Mouse (Mus musculus): ENCODE measurements around the gene Sox2. TPM values are rescaled to one million over a fixed set of nuclear protein-coding genes. Genes with fewer than 3 reads are reported as not detected.

Sox2 gene
- total and polyA plus RNA-seq, 3 experiments = not detected

- Histone ChIP-seq H3K36me3 (ENCODE audit: control insufficient read depth in 1 of 2, insufficient read depth in 2 of 2, low read length in 2 of 2) (no peaks in the 10 kb centered on the region), H3K4me1 (ENCODE audit: control insufficient read depth in 1 of 2, insufficient read depth in 2 of 2, low read length in 2 of 2) (no peaks in the 10 kb centered on the region), H3K27me3 (ENCODE audit: control insufficient read depth in 1 of 2, insufficient read depth in 2 of 2, low read length in 2 of 2) (no peaks in the 10 kb centered on the region), H3K9ac (ENCODE audit: control insufficient read depth, low read depth, low read length, poor library complexity, severe bottlenecking) (no peak overlapping the region), H3K27ac (ENCODE audit: control insufficient read depth, low read depth, low read length) (no peak overlapping the region), H3K79me2 (ENCODE audit: control insufficient read depth, insufficient read depth, low read length, poor library complexity) (no peaks in the 10 kb centered on the region), H3K4me3 (ENCODE audit: control insufficient read depth in 1 of 2, insufficient read depth in 1 of 2, low read depth in 2 of 2, low read length in 2 of 2) (no peak overlapping the region), H3K9me3 (replicated peaks; ENCODE audit: insufficient read depth, low read length) (no peaks in the 10 kb centered on the region)
- no peak for DNase-seq (ENCODE audit: low read depth, low spot score)
- no peak for TF ChIP-seq CHD1 (IDR thresholded peaks at IDR 0.05; ENCODE audit: low read depth, low read length)
- no peak for TF ChIP-seq SIN3A (IDR thresholded peaks at IDR 0.05; ENCODE audit: low read length)
- TF ChIP-seq JUND (IDR thresholded peaks at IDR 0.05; ENCODE audit: low read depth, low read length) = no peak
- no peak for TF ChIP-seq MYC (IDR thresholded peaks at IDR 0.05; ENCODE audit: low read depth, low read length)
- TF ChIP-seq MAZ (IDR thresholded peaks at IDR 0.05; ENCODE audit: low read depth, low read length) = no peak
- no peak for TF ChIP-seq GATA1 (IDR thresholded peaks at IDR 0.05; ENCODE audit: low read depth, low read length)
- no peak for TF ChIP-seq KAT2A (conservative IDR thresholded peaks at IDR 0.05; ENCODE audit: low read depth, low read length)
- no peak for TF ChIP-seq MAX (IDR thresholded peaks at IDR 0.05; ENCODE audit: low read length)
- TF ChIP-seq ELF1 (IDR thresholded peaks at IDR 0.05; ENCODE audit: low read depth, low read length) = no peak
- TF ChIP-seq MYB (IDR thresholded peaks at IDR 0.05; ENCODE audit: low read depth, low read length) = no peak
- TF ChIP-seq E2F4 (IDR thresholded peaks at IDR 0.05; ENCODE audit: borderline replicate concordance, low read depth, low read length) = no peak
- TF ChIP-seq HCFC1 (IDR thresholded peaks at IDR 0.05; ENCODE audit: low read depth, low read length) = no peak
- TF ChIP-seq POLR2AphosphoS2 (IDR thresholded peaks at IDR 0.05; ENCODE audit: low read length) = no peak
- no peak for TF ChIP-seq MXI1 (IDR thresholded peaks at IDR 0.05; ENCODE audit: low read depth, low read length)
- no peak for TF ChIP-seq SMC3 (IDR thresholded peaks at IDR 0.05; ENCODE audit: low read depth, low read length)
Measured at GRCm38 (mm10) chr3:34671024-34671660, 20.9 kb downstream of the Sox2 start.

- H3K9ac ChIP-seq (ENCODE audit: control insufficient read depth, low read depth, low read length, poor library complexity, severe bottlenecking) = no peak overlapping the region
- no peak for DNase-seq (ENCODE audit: low read depth, low spot score)
- no peaks in the 10 kb centered on the region for H3K79me2 ChIP-seq (ENCODE audit: control insufficient read depth, insufficient read depth, low read length, poor library complexity)
- no peak overlapping the region for H3K4me3 ChIP-seq (ENCODE audit: control insufficient read depth in 1 of 2, insufficient read depth in 1 of 2, low read depth in 2 of 2, low read length in 2 of 2)
- H3K9me3 ChIP-seq (replicated peaks; ENCODE audit: insufficient read depth, low read length) = no peaks in the 10 kb centered on the region
- TF ChIP-seq SIN3A (IDR thresholded peaks at IDR 0.05; ENCODE audit: low read length) (no peak), CHD2 (IDR thresholded peaks at IDR 0.05; ENCODE audit: low read length) (no peak), POLR2AphosphoS2 (IDR thresholded peaks at IDR 0.05; ENCODE audit: low read length) (no peak), ZKSCAN1 (IDR thresholded peaks at IDR 0.05; ENCODE audit: low read depth, low read length) (no peak), MXI1 (IDR thresholded peaks at IDR 0.05; ENCODE audit: low read depth, low read length) (no peak), ZMIZ1 (IDR thresholded peaks at IDR 0.05; ENCODE audit: low read depth, low read length) (no peak), TCF12 (IDR thresholded peaks at IDR 0.05; ENCODE audit: low read depth, low read length) (no peak), POLR2AphosphoS5 (IDR thresholded peaks at IDR 0.05; ENCODE audit: borderline replicate concordance, low read depth, low read length) (no peak), ZC3H11A (IDR thresholded peaks at IDR 0.05; ENCODE audit: low read depth, low read length) (no peak)
- H3K36me3 ChIP-seq (ENCODE audit: control insufficient read depth in 1 of 2, insufficient read depth in 2 of 2, low read length in 2 of 2) = no peaks in the 10 kb centered on the region
- no peaks in the 10 kb centered on the region for H3K27me3 ChIP-seq (ENCODE audit: control insufficient read depth in 1 of 2, insufficient read depth in 2 of 2, low read length in 2 of 2)
- no peak overlapping the region for H3K27ac ChIP-seq (ENCODE audit: control insufficient read depth, low read depth, low read length)
- no peaks in the 10 kb centered on the region for H3K4me1 ChIP-seq (ENCODE audit: control insufficient read depth in 1 of 2, insufficient read depth in 2 of 2, low read length in 2 of 2)
Measured at GRCm38 (mm10) chr3:34678840-34679239, 28.6 kb downstream of the Sox2 start.

Data from MEL (cell line).